Mouse (Mus musculus) embryonic facial prominence, embryonic 12.5 days (tissue): ENCODE data around the gene Coq5. TPM values are rescaled to one million over a fixed set of nuclear protein-coding genes. Genes with fewer than 3 reads are reported as not detected.

ENCODE experiments used
- ATAC-seq: fragments of 200-750 bp; cut with Nextera tagmentation; 2 replicates; pipeline ENCODE4 v1.8.0; 2017; ENCODE audit not compliant: insufficient number of reproducible peaks, insufficient read depth, low FRiP score, low TSS enrichment
- H3K27ac ChIP-seq: fragments of 300-500 bp; sonication (generic); 2 replicates; pipeline ENCODE4 v1.5.1; 2016; ENCODE audit warnings: mild to moderate bottlenecking
- H3K27me3 ChIP-seq: fragments of 300-500 bp; sonication (generic); 2 replicates; pipeline ENCODE4 v1.6.1; 2016; ENCODE audit warnings: mild to moderate bottlenecking, moderate library complexity
- H3K36me3 ChIP-seq: fragments of 300-500 bp; sonication (generic); 2 replicates; pipeline ENCODE4 v1.6.1; 2016; ENCODE audit warnings: mild to moderate bottlenecking
- H3K4me1 ChIP-seq: fragments of 300-500 bp; sonication (generic); 2 replicates; pipeline ENCODE4 v1.6.1; 2016
- H3K4me2 ChIP-seq: fragments of 300-500 bp; sonication (generic); replicated peaks from 2 replicates; pipeline ENCODE4 v1.6.1; 2016; ENCODE audit warnings: mild to moderate bottlenecking, moderate library complexity
- H3K4me3 ChIP-seq: fragments of 300-500 bp; sonication (generic); 2 replicates; pipeline ENCODE4 v1.5.1; 2016; ENCODE audit warnings: mild to moderate bottlenecking
- H3K9ac ChIP-seq: fragments of 300-500 bp; sonication (generic); 2 replicates; pipeline ENCODE4 v1.6.1; 2016; ENCODE audit warnings: mild to moderate bottlenecking, moderate library complexity
- H3K9me3 ChIP-seq: fragments of 300-500 bp; sonication (generic); 2 replicates; pipeline ENCODE4 v1.6.1; 2016; ENCODE audit warnings: mild to moderate bottlenecking, moderate library complexity
- WGBS: fragments of 180-500 bp; shearing (Covaris S2); methylation state at CpG from one replicate; pipeline ENCODE4 v1.1.7; 2016; 5-methylcytosine and 5-hydroxymethylcytosine counted together
- polyA plus RNA-seq: library from polyadenylated mRNA; unstranded; fragments of >200 nt; fragmentation: Nextera tagmentation; extraction: Ambion mirVana; gene quantifications from 2 replicates; pipeline ENCODE4 v1.2.1, GENCODE M21; 2016

The Coq5 gene
- polyA plus RNA-seq, 1 experiment from 2014 or later: 45.5 TPM

DNA sequence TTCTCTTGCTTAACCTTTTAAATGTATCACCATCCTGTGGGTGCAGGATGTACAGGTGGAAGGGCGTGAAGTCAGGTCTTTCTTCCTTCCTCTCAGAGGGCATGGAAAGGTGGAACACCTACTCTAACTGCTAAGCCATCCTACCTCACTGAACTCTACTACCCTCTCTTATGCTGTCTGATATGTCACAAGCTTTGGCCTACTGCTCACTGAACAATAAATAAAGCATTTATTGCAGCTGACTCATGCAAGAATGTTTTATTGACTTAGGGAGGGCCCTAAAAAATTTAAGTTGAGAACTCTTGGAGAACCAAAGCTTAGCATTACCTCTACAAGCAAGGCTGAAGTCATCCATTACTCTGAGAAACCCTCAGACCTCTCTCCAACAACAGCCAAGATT, 9.5 kb upstream of the Coq5 start:
- Histone ChIP-seq H3K36me3 (peaks cover 28% of the 10 kb centered on the region), H3K4me3 (peak overlapping the region; percentile 100; the same call in 1 of the 2 replicates), H3K9ac (no peak overlapping the region), H3K4me1 (peaks cover 35% of the 10 kb centered on the region), H3K4me2 (peak overlapping the region; percentile 74), H3K9me3 (no peaks in the 10 kb centered on the region), H3K27me3 (no peaks in the 10 kb centered on the region), H3K27ac (no peak overlapping the region)
- 80% methylated on average over 1 of the region's 1 CpGs for WGBS
- no peak for ATAC-seq

DNA sequence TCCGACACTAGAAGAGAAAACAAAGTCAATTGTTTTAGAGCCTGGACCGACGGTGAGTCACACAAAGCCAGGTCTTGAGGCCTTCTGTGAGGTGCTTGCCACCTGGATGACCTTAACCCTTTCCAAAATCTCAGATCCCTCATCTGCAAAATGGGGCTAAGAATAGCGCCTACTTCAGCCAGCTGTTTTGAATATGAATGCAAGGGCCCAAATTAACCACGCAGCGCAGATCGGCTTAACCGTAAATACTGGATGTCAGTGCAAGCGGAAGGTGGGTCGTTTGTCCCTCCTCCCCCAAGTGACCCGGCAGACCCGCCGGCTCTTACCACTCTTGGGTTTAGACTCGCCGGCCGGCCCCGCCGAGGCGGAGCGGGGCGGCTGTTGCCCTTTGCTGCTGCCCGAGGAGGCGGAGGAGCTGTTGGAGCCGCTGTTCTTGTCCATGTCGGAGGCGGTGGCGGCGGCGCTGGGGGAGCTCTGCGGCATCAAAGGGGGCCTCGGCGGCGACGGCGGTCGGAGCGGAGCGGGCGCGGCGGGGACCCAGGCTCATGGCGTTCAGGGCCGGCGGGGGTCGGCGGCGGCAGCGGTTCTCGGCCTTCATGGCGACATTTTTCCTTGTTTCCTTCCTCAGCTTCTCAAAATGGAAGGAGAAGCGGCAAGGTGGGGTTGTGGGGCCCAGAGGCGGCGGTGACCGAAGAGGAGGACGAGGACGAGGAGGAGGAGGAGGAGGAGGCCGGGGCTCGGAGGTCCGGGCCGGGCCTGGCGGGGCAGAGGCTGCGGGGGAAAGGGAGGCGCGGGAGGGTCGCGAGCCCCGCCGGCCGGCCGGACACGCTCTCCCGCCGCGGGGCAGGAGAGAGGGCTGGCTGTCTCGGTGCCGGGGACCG, 7.3 kb upstream of the Coq5 start:
- peak overlapping the region; percentile 98 for H3K9ac ChIP-seq
- H3K4me3 ChIP-seq: peak overlapping the region; percentile 100
- H3K4me1 ChIP-seq: peaks cover 30% of the 10 kb centered on the region
- H3K36me3 ChIP-seq: peaks cover 16% of the 10 kb centered on the region
- H3K27me3 ChIP-seq: no peaks in the 10 kb centered on the region
- peak overlapping the region; percentile 86 for H3K27ac ChIP-seq
- WGBS: under 1% methylated on average over 72 of the region's 77 CpGs
- peak; percentile 43 for ATAC-seq
- no peaks in the 10 kb centered on the region for H3K9me3 ChIP-seq
- peak overlapping the region; percentile 74 for H3K4me2 ChIP-seq

DNA sequence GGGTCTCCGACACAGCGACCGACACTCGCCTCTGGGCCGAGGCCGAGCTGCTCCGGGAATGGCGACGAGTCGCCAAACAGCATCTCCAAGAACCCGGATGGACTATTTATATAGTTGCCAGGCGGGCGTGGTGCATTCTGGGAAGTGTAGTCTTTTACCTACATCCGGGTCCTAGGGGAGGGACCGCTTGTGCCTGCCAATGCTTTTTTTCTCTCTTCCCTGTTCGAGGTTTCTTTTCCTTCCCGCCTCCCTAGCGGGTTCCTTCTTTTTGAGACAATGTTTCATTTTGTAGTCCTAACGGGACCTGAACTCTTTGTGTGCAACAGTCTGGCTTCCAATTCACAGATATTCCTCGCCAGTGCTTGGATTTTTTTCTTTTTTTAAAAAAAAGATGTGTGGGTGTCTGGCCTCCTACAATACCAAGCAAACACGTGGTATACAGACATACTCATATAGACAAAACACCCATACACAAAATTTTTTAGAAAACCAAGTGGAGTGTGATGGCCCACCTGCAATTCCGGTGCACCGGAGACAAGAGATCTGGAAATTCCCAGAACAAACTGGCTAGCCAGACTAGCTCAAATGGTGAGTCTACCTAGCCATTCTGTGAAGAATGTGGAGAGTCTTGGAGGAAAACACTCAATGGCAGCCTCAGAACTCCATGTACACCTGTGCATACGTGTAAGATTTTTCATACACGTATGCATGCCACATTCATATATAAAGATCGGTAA, 6.5 kb upstream of the Coq5 start, which contains the start of gene Rnf10:
TSS of gene Rnf10 (minus strand) at position 87 of the 737 bp plus-strand sequence.
- H3K27ac ChIP-seq: peak within 1 kb of the TSS; percentile 86
- peaks cover 15% of the 10 kb centered on the region for H3K36me3 ChIP-seq
- H3K4me3 ChIP-seq: peak within 1 kb of the TSS; percentile 100
- H3K27me3 ChIP-seq: no peaks in the 10 kb centered on the region
- peak; percentile 71 for ATAC-seq
- peaks cover 27% of the 10 kb centered on the region for H3K4me1 ChIP-seq
- no peaks in the 10 kb centered on the region for H3K9me3 ChIP-seq
- peak within 1 kb of the TSS; percentile 98 for H3K9ac ChIP-seq
- WGBS: 14% methylated on average over 26 of the region's 26 CpGs
- peak within 1 kb of the TSS; percentile 74 for H3K4me2 ChIP-seq

DNA sequence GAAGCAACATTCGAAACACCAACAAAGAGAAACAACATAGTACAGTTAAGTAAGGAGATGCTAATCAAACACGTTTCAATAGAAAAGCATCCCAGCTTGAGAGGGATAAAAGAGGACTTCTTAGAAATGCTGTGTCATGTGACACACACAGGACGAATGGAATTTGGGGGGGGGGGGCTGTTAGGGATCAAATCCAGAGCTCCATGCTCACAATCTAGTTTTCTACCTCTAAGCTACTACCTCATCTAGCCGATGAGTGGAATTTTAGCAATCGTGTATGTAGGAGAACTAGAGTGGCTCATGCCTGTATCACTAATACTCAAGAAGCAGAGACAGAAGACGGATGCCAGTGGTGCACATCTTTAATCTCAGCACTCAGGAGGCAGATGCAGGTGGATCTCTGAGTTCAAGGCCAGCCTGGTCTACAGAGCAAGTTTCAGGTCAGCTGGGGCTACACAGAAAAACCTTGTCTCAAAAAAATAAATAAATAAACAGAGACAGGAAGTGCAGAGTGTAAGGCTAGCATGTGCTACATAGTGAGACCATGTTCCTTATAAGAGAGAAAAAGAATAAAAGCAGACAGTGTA, 5.8 kb upstream of the Coq5 start:
- Histone ChIP-seq H3K9me3 (no peaks in the 10 kb centered on the region), H3K27ac (no peak overlapping the region), H3K4me1 (peaks cover 27% of the 10 kb centered on the region), H3K4me3 (no peak overlapping the region), H3K9ac (no peak overlapping the region), H3K4me2 (peak overlapping the region; percentile 74), H3K36me3 (peaks cover 9% of the 10 kb centered on the region; the same call in 1 of the 2 replicates), H3K27me3 (no peaks in the 10 kb centered on the region)
- no peak for ATAC-seq
- 72% methylated on average over 6 of the region's 6 CpGs for WGBS

DNA sequence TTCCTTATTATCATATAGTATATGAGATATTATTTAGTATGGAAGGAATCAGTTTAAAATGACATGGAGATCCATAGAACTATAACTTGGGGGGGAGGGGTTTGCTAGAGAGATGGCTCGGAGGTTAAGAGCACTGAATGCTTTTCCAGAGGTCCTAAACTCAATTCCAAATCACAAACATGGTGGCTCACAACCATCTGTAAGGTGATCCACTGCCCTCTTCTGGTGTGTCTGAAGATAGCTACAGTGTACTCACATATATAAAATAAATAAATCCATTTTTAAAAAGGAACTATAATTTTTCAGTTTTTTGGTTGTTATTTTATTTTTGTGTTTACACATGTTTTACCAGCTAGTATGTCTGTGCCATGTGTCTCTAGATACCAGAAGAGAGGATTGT, 5.1 kb upstream of the Coq5 start:
- WGBS: 69% methylated on average over 1 of the region's 1 CpGs
- no peaks in the 10 kb centered on the region for H3K27me3 ChIP-seq
- no peak overlapping the region for H3K27ac ChIP-seq
- H3K4me2 ChIP-seq: no peak overlapping the region
- no peaks in the 10 kb centered on the region for H3K9me3 ChIP-seq
- peaks cover 3% of the 10 kb centered on the region; the same call in 1 of the 2 replicates for H3K36me3 ChIP-seq
- no peak overlapping the region for H3K9ac ChIP-seq
- no peak overlapping the region for H3K4me3 ChIP-seq
- H3K4me1 ChIP-seq: peaks cover 26% of the 10 kb centered on the region
- ATAC-seq: no peak

DNA sequence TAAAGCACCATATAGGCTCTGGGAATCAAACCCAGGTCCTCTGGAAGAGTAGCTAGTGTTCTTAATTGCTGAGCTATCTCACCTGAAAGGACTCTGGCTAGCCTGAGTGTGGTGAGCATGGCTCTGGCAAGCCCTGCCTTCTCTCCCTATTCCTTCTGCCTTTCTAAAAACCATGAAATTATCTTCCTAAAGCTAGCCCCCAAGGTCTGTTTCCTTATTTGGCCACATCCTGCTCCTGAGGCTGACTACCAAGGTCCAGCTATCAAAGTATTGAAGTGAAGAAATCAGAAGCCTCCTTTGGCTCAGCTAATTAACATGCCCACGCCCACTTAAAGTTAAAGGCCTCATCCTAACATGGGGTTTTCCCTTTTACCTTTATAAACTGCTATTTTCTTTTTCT, 4.7 kb upstream of the Coq5 start:
- Histone ChIP-seq H3K4me1 (peaks cover 22% of the 10 kb centered on the region), H3K4me2 (no peak overlapping the region), H3K36me3 (no peaks in the 10 kb centered on the region), H3K9me3 (no peaks in the 10 kb centered on the region), H3K4me3 (no peak overlapping the region), H3K27ac (no peak overlapping the region), H3K9ac (no peak overlapping the region), H3K27me3 (no peaks in the 10 kb centered on the region)
- 83% methylated on average over 1 of the region's 1 CpGs for WGBS
- no peak for ATAC-seq

DNA sequence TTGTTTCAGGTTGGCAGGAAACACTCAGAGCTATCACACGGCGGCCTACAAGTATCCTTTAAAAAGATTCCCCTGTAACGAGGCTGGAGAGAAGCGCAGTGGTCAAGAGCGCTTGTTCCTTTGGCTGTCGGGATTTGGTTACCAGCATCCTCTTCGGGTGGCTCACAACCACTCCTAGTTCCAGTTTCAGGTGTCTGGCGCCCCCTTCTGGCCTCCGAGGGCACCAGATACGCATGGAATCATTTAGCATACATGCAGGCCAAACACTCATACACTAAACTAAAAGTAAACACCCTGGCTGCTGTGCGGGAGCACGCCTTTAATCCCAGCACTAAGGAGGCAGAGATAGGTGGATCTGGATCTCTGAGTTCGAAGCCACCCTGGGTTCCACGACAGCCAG, 3.5 kb upstream of the Coq5 start:
- Histone ChIP-seq H3K4me3 (0 out of 2 replicates have a peak overlapping the region, but pooled peaks have one; percentile 1), H3K4me2 (no peak overlapping the region), H3K4me1 (peaks cover 14% of the 10 kb centered on the region), H3K9ac (no peak overlapping the region), H3K36me3 (no peaks in the 10 kb centered on the region), H3K9me3 (no peaks in the 10 kb centered on the region), H3K27me3 (no peaks in the 10 kb centered on the region), H3K27ac (no peak overlapping the region)
- ATAC-seq: no peak
- WGBS: 31% methylated on average over 14 of the region's 14 CpGs

DNA sequence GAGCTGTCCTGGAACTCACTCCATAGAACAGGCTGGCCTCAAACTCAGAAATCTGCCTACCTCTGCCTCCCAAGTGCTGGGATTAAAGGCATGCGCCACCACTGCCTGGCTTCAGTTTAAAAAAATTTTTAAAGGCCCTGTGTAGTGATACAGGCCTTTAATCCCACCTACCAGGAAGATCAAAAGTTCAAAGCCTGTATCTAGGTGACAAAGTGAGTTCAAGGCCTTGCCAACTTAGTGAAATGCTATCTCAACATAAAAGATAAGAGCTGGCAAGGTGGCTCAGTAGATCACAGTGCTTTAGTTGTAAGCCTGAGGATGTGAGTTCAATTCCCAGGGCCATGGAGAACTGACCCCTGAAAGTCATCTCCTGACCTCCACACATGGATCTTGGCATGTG, 1.4 kb upstream of the Coq5 start:
- WGBS: 79% methylated on average over 1 of the region's 1 CpGs
- ATAC-seq: no peak
- Histone ChIP-seq H3K36me3 (0 out of 2 replicates have a peak, but pooled peaks cover under 1% of the 10 kb centered on the region), H3K27me3 (no peaks in the 10 kb centered on the region), H3K4me3 (no peak overlapping the region), H3K9ac (no peak overlapping the region), H3K9me3 (no peaks in the 10 kb centered on the region), H3K4me1 (peaks cover 9% of the 10 kb centered on the region), H3K4me2 (no peak overlapping the region), H3K27ac (no peak overlapping the region)

DNA sequence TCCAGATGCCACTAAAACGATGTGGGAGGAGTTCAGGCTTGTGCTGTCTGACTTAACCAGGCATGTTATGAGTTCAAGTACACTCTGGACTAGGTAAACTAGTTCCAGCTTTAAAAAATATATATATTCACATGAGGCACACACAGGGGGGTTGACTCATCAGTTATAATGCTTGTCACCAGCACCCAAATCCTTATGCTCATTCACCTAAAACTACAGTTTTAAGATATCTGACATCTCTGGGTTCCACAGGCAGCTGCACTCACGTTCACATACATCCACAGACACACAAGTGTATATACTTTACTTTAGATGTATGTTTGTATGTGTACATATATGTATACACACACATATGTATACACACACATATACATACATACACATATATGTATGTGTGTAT, 681 bp upstream of the Coq5 start:
- H3K27ac ChIP-seq: no peak overlapping the region
- no peak overlapping the region for H3K4me2 ChIP-seq
- H3K4me1 ChIP-seq: peaks cover 4% of the 10 kb centered on the region
- no peaks in the 10 kb centered on the region for H3K27me3 ChIP-seq
- WGBS: 58% methylated on average over 2 of the region's 2 CpGs
- H3K9ac ChIP-seq: no peak overlapping the region
- no peaks in the 10 kb centered on the region for H3K9me3 ChIP-seq
- peaks cover 8% of the 10 kb centered on the region; the same call in 1 of the 2 replicates for H3K36me3 ChIP-seq
- no peak overlapping the region for H3K4me3 ChIP-seq
- ATAC-seq: no peak

DNA sequence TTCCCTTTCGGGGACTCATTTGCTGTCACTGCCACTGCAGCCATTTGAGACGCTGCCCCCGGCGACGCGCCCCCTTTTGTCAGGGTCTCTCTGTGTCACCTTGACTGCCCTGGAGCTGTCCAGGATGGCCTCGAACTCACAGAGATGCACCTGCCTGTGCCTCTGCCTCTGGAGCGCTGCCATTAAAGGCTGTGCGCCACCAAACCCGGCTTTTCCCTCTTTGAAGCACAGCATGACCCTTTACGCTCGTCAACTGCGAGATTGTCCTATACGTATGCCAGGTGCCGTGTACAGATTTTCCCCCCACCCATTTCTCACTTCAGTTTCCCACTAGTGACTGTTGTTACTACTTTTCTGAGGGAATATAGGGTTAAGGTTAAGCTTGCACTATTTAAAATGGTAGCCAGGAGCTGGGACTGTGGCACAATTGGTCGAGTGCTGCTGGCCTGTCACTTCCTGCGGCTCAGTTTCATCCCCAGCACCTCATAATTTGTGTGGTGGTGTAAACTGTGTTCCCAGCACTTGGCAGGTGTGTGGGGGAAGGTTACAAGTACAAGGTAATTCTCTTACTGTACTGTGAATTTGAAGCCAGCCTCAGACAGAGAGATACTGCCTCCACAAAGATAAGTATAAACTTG, 703 bp downstream of the Coq5 start:
- H3K27me3 ChIP-seq: no peaks in the 10 kb centered on the region
- H3K36me3 ChIP-seq: peaks cover 20% of the 10 kb centered on the region
- H3K4me1 ChIP-seq: peaks cover 4% of the 10 kb centered on the region
- H3K9me3 ChIP-seq: no peaks in the 10 kb centered on the region
- H3K27ac ChIP-seq: 0 out of 2 replicates have a peak overlapping the region, but pooled peaks have one; percentile 12
- peak overlapping the region; percentile 70 for H3K9ac ChIP-seq
- peak overlapping the region; percentile 83 for H3K4me3 ChIP-seq
- H3K4me2 ChIP-seq: peak overlapping the region; percentile 78
- WGBS: 8% methylated on average over 17 of the region's 17 CpGs
- no peak for ATAC-seq

DNA sequence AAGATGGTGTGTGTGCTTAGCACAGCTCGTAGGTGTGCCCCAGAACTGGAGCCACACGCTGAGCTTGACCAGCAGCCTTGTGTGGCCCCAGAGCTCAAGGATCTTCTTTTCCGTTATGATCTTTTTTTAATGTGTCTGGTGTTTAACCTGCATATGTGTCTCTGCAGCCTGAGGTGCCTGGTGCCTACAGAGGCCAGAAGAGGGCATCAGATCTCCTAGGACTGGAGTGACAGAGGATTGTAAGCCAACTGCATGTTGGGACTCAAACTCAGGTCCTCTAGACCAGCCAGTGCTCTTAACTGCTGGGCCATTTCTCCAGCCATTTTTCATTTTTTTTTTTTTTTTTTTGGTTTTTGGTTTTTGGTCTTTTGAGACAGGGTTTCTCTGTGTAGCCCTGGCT, 5.3 kb downstream of the Coq5 start:
- ATAC-seq: no peak
- peaks cover 45% of the 10 kb centered on the region for H3K36me3 ChIP-seq
- 87% methylated on average over 3 of the region's 3 CpGs for WGBS

More for the DNA sequence above, 5.3 kb downstream of the Coq5 start:
- Histone ChIP-seq H3K27me3 (no peaks in the 10 kb centered on the region), H3K9me3 (no peaks in the 10 kb centered on the region), H3K4me3 (no peak overlapping the region), H3K9ac (no peak overlapping the region), H3K4me1 (peaks cover 4% of the 10 kb centered on the region), H3K27ac (no peak overlapping the region), H3K4me2 (no peak overlapping the region)
